Mouse (Mus musculus): ENCODE measurements at regions not wholly inside any gene's neighbourhood (a gene's known extent, or its start where the extent isn't known, plus 50 kb on each side); places are given as distances from the start of the nearest gene placed in this dataset.

GRCm38 (mm10) chr6:39283761-39284415 lies 77.3 kb upstream of the Kdm7a start:
- H3K36me3 ChIP-seq (ENCODE audit: inconsistent target): no peaks in the 10 kb centered on the region
- WGBS (ENCODE audit: missing documents): 90% methylated on average over 9 of the region's 9 CpGs
- H3K27ac ChIP-seq: no peak overlapping the region
- no peaks in the 10 kb centered on the region for H3K79me2 ChIP-seq (ENCODE audit: inconsistent target)
- no peak overlapping the region for H3K4me3 ChIP-seq (ENCODE audit: inconsistent target)

GRCm38 (mm10) chr6:39278317-39278716 lies 71.7 kb upstream of the Kdm7a start:
- Histone ChIP-seq H3K79me2 (ENCODE audit: inconsistent target) (no peaks in the 10 kb centered on the region), H3K4me3 (ENCODE audit: inconsistent target) (no peak overlapping the region), H3K27ac (peak overlapping the region; percentile 22), H3K36me3 (ENCODE audit: inconsistent target) (no peaks in the 10 kb centered on the region)
- WGBS (ENCODE audit: missing documents): 16% methylated on average over 6 of the region's 6 CpGs

DNA sequence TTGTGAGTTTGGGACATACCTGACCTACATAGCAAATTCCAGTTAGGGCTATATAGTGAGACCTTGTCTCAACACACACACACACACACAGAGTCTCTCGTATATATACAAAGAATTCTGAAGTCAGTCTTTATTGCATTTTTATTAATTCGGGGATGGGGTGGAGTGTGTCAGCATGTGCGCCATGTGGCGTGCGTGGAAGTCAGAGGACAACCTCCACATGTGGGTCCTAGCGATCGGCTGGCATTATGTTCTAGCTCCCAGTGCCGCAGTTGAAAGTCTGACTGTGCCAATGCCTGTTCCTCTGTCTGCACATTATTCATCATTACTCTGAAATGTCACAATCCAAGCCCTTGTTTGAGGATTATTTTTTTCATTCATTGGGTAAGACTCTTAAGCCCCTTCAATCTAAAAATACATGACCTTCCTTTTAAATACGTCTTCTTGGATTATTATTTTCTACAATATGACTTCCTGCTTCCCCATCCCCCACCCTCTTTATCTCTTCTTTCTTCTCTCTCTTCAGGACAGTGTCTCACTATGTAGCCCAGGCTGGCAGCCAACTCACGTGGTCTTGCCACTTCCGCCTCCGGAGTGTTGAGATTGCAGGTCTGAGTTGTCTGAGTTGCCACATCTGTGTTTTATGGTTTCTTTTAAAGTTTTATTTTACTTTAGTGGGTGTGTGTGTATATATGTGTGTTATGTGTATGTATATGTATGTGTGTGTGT lies 68.3 kb upstream of the Kdm7a start:
- Histone ChIP-seq H3K36me3 (ENCODE audit: inconsistent target) (no peaks in the 10 kb centered on the region), H3K27ac (peak overlapping the region; percentile 22; the same call in 1 of the 2 replicates), H3K79me2 (ENCODE audit: inconsistent target) (no peaks in the 10 kb centered on the region), H3K4me3 (ENCODE audit: inconsistent target) (no peak overlapping the region)
- WGBS (ENCODE audit: missing documents): 50% methylated on average over 12 of the region's 12 CpGs

DNA sequence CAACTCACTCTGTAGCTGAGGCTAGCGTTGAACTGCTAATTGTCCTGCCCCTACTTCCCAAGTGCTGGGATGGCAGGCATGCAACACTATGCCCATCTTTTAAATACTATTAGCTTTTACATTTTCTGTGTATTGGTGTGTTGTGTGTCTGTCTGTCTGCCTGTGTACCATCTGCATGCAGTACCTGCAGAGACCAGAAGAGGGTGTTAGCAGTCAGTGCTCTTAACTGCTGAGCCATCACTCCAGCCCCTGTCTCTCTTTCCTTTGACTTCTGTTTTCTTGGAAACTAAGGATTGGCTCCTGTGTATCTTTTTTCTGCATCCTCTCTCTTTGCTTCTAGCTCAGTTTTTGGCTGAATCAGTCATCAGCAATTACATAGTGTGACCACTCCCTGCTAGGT lies 66.8 kb upstream of the Kdm7a start:
- 0 out of 2 replicates have a peak overlapping the region, but pooled peaks have one; percentile 22 for H3K27ac ChIP-seq
- no peaks in the 10 kb centered on the region for H3K79me2 ChIP-seq (ENCODE audit: inconsistent target)
- WGBS (ENCODE audit: missing documents): 100% methylated on average over 1 of the region's 1 CpGs
- no peaks in the 10 kb centered on the region for H3K36me3 ChIP-seq (ENCODE audit: inconsistent target)
- no peak overlapping the region for H3K4me3 ChIP-seq (ENCODE audit: inconsistent target)

DNA sequence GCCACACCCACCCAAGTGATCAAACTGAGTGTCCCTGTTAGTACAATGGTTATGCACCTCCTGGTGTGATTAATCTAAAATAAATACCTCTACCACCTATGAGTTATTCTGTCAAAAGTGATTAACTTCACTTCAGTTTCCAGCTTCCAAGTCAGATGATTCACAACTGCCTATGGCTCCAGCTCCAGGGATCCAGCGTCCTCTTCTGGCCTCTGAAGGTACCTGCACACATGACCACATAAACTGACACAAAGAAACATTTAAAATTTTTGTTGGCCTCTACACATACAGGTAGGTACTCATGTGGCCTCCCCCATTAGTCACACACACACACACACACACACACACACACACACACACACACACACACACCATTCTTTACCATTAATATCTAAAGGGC lies 63.9 kb upstream of the Kdm7a start:
- Histone ChIP-seq H3K36me3 (ENCODE audit: inconsistent target) (no peaks in the 10 kb centered on the region), H3K79me2 (ENCODE audit: inconsistent target) (no peaks in the 10 kb centered on the region), H3K27ac (no peak overlapping the region), H3K4me3 (ENCODE audit: inconsistent target) (no peak overlapping the region)
- 100% methylated on average over 1 of the region's 1 CpGs for WGBS (ENCODE audit: missing documents)

DNA sequence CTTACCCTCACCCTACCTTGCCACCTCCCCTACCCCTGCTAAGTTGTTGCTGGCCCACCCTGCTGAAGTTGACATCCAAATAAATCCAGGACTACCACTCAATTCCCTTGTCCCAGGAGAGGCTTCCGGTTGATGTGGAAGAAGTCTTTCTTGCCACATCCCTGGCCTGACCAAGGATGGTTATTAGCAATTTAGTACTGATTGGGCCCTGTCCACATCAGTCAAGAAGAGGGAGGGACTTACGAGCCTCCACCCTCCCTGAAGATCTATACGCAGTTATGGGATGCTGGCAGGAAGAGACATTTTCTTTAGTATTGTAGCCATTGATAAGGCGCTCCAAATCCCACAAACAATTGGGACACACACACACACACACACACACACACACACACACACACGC lies 63.1 kb upstream of the Kdm7a start:
- 99% methylated on average over 5 of the region's 5 CpGs for WGBS (ENCODE audit: missing documents)
- no peaks in the 10 kb centered on the region for H3K79me2 ChIP-seq (ENCODE audit: inconsistent target)
- H3K36me3 ChIP-seq (ENCODE audit: inconsistent target): no peaks in the 10 kb centered on the region
- no peak overlapping the region for H3K4me3 ChIP-seq (ENCODE audit: inconsistent target)
- no peak overlapping the region for H3K27ac ChIP-seq

GRCm38 (mm10) chr6:39268647-39269428 lies 62.2 kb upstream of the Kdm7a start:
- H3K27ac ChIP-seq: no peak overlapping the region
- 43% methylated on average over 8 of the region's 8 CpGs for WGBS (ENCODE audit: missing documents)
- no peaks in the 10 kb centered on the region for H3K36me3 ChIP-seq (ENCODE audit: inconsistent target)
- no peaks in the 10 kb centered on the region for H3K79me2 ChIP-seq (ENCODE audit: inconsistent target)
- H3K4me3 ChIP-seq (ENCODE audit: inconsistent target): no peak overlapping the region

GRCm38 (mm10) chr6:39264722-39265121 lies 58.1 kb upstream of the Kdm7a start:
- 26% methylated on average over 4 of the region's 4 CpGs for WGBS (ENCODE audit: missing documents)
- H3K4me3 ChIP-seq (ENCODE audit: inconsistent target): no peak overlapping the region
- no peaks in the 10 kb centered on the region for H3K79me2 ChIP-seq (ENCODE audit: inconsistent target)
- no peak overlapping the region for H3K27ac ChIP-seq
- no peaks in the 10 kb centered on the region for H3K36me3 ChIP-seq (ENCODE audit: inconsistent target)

- Histone ChIP-seq H3K4me3 (ENCODE audit: inconsistent target) (no peak overlapping the region), H3K79me2 (ENCODE audit: inconsistent target) (no peaks in the 10 kb centered on the region), H3K36me3 (ENCODE audit: inconsistent target) (no peaks in the 10 kb centered on the region), H3K27ac (no peak overlapping the region)
- WGBS (ENCODE audit: missing documents): 91% methylated on average over 8 of the region's 8 CpGs
Observed at GRCm38 (mm10) chr6:39263615-39264014, 57.0 kb upstream of the Kdm7a start.

GRCm38 (mm10) chr6:39261951-39262350 lies 55.4 kb upstream of the Kdm7a start:
- WGBS (ENCODE audit: missing documents): 94% methylated on average over 8 of the region's 8 CpGs
- no peak overlapping the region for H3K4me3 ChIP-seq (ENCODE audit: inconsistent target)
- no peak overlapping the region for H3K27ac ChIP-seq
- no peaks in the 10 kb centered on the region for H3K36me3 ChIP-seq (ENCODE audit: inconsistent target)
- H3K79me2 ChIP-seq (ENCODE audit: inconsistent target): no peaks in the 10 kb centered on the region

- Histone ChIP-seq H3K27ac (no peak overlapping the region), H3K4me3 (ENCODE audit: inconsistent target) (no peak overlapping the region), H3K36me3 (ENCODE audit: inconsistent target) (no peaks in the 10 kb centered on the region), H3K79me2 (ENCODE audit: inconsistent target) (no peaks in the 10 kb centered on the region)
- WGBS (ENCODE audit: missing documents): 98% methylated on average over 4 of the region's 4 CpGs
Observed at GRCm38 (mm10) chr6:39260480-39260879, 53.9 kb upstream of the Kdm7a start.

DNA sequence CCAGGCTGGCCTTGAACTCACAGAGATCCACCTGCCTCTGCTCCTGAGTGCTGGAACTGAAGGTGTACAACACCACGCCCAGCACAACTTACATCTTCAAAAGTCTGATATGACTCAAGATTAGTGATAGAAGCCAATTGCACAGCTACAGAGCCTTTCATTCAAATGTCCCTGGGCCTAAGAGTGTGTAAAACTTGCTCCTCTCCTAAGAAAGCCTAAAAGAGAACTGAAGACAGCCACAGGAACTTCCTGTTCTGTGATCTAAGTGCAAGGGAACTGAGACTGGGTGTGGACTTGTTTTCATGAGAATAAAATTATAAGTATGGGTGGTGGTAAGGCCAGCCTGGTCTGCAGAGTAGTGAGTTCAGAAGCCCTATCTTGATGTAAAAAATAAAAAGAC lies 52.5 kb upstream of the Kdm7a start:
- 58% methylated on average over 1 of the region's 1 CpGs for WGBS (ENCODE audit: missing documents)
- no peaks in the 10 kb centered on the region for H3K79me2 ChIP-seq (ENCODE audit: inconsistent target)
- peak overlapping the region; percentile 65 for H3K27ac ChIP-seq
- H3K36me3 ChIP-seq (ENCODE audit: inconsistent target): no peaks in the 10 kb centered on the region
- no peak overlapping the region for H3K4me3 ChIP-seq (ENCODE audit: inconsistent target)

- H3K79me2 ChIP-seq (ENCODE audit: inconsistent target): no peaks in the 10 kb centered on the region
- no peaks in the 10 kb centered on the region for H3K36me3 ChIP-seq (ENCODE audit: inconsistent target)
- H3K4me3 ChIP-seq (ENCODE audit: inconsistent target): no peak overlapping the region
- H3K27ac ChIP-seq: peak overlapping the region; percentile 65
- WGBS (ENCODE audit: missing documents): 69% methylated on average over 4 of the region's 4 CpGs
Observed at GRCm38 (mm10) chr6:39258656-39259055, 52.1 kb upstream of the Kdm7a start.

DNA sequence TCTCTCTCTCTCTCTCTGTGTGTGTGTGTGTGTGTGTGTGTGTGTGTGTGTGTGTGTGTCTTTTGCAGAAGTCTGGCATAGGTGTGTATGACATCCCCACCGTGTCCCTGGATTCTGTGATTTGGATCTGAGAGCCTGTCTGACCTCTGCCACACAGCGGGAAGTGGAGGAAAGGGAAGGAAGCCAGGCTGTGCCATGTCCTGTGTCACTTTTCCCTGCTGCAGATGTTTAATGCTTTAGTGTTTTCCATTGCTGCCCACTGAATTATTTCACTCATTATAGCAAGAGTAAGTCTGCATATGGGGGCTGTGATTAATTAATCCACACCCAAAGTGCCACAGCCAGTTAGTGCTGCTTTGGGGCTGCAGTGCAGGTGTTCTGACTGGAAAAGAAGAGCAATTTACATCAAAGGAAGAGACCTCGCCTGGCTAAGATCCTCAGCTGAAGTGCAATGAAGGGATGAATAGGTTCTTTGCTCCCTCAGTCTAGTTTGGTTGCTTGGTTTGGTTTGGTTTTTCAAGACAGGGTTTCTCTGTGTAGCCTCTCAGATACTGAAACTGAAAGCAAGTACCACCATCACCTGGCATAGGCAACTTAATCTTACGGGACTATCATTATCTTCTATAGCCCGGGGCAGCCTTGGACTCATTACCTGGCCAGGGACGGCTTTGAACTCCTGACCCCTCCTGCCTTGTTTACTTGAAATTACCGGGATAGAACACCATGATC lies 51.2 kb upstream of the Kdm7a start:
- no peaks in the 10 kb centered on the region for H3K79me2 ChIP-seq (ENCODE audit: inconsistent target)
- no peaks in the 10 kb centered on the region for H3K36me3 ChIP-seq (ENCODE audit: inconsistent target)
- 56% methylated on average over 7 of the region's 7 CpGs for WGBS (ENCODE audit: missing documents)
- H3K4me3 ChIP-seq (ENCODE audit: inconsistent target): no peak overlapping the region
- H3K27ac ChIP-seq: no peak overlapping the region
